Mouse (Mus musculus): Measurements from ENCODE around the gene Lypd5.

- no peak for TF ChIP-seq CTCF (IDR thresholded peaks at IDR 0.05; ENCODE audit: extremely low read depth, insufficient read depth, insufficient read length, insufficient replicate concordance)
- no peak for TF ChIP-seq POLR2A (IDR thresholded peaks at IDR 0.05; ENCODE audit: low read depth, low read length)
Observed at GRCm38 (mm10) chr7:24376456-24376855, 27.5 kb downstream of the Lypd5 start.

Data from spleen, adult 2 months (tissue).